Mouse (Mus musculus) c-Kit-positive CD71-negative TER-119-negative erythroid progenitor cells, embryonic 14.5 days (primary cell): ENCODE data around the gene Tmem211.

Source experiments
- DNase-seq: peaks from one replicate; pipeline ENCODE4 v3.0.0-alpha.2; 2013; ENCODE audit warnings: low read depth

Gene Tmem211

DNA sequence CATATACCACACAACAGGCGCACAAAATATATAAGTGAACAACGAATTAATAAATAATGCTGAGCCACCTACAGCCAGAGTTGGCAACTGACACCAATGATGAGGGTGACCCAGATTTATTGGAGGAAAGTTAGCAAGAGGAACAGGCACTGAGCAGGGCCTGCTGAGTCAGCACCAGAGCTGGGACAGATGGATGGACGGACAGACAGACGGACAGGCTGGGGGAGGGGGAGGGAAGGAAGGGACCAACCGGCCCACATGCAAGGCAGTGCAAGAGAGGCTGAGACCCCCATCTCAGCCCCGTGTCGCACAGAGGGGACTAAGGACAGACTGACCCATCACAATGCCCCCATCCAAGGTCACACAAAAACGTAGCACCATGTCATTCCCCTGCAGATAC is 12.7 kb upstream of the Tmem211 start:
- no peak for DNase-seq

- DNase-seq, result no peak
Observed at GRCm38 (mm10) chr5:113214455-113214854, 12.3 kb upstream of the Tmem211 start.

DNA sequence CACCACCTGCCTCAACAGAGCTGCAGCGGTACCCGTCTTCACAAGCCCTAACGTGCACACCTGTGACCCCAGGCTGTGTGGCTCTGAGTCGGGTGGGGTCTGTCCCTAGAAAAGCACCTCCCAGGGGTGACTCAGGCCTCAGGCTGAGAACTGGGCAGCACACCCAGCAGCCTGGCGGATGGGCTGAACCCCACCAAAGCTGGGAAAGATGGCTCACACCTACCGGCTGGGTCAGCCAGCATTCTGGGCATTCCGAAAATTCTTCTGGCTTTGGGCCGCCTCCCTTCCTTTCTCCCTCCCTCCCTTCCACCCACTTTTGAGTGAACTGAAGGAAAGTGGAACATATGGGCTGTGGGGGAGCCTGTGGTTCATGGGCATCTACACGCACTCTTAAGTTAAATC is 11.1 kb upstream of the Tmem211 start:
- no peak for DNase-seq

- no peak for DNase-seq
Observed at GRCm38 (mm10) chr5:113216328-113216960, 10.3 kb upstream of the Tmem211 start.

- no peak for DNase-seq
Observed at GRCm38 (mm10) chr5:113217076-113217475, 9.6 kb upstream of the Tmem211 start.

DNA sequence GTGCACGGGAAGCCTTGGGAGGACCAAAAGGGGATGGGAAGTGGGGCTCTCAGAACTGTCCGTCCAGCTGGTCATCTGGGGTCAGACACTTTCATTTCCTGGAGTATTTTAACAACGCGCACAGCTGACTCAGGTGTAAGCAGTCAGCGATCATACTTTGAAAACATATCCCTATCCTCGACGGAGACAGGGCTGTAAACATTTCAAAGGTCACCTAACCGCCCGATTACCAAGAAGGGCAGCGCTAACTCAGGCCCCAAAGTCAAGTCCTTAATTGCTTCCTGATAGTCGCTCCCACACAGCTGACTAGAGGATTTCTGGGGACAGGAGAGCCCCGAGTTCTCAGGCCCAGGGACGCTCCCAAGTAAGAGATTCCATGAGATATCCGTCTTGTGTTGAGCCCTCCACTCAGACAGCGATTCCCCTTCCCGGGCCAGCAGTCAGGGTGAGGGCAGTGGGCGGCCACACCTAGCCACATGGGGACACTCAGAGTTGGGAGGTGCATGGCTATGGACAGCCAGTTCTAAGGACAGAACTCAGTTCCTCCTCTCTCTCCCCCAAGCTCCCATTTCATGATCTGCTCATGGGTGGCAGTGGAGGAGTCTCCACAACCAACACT is 8.0 kb upstream of the Tmem211 start:
- DNase-seq, result no peak

DNA sequence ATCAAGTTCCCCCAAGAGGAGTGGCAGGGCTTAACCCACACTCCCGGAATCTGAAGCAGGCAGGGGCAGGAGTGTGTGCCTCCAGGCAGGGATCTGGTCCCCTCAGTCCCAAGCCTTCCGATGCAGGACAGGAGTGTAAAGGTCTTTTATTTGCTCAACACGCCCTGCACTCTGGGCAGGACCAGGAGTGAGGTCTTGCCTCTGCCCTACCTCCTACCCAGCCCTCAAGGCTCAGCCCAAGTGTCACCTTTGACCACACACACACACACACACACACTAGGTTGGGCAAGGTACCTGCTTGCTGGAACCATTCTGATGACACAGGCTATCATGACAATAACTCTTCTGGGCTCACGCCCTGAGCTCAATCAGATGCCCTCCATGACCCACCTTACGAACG is 7.3 kb upstream of the Tmem211 start:
- no peak for DNase-seq

GRCm38 (mm10) chr5:113219876-113220275 is 6.8 kb upstream of the Tmem211 start:
- no peak for DNase-seq

- DNase-seq, result no peak
Observed at GRCm38 (mm10) chr5:113220383-113221146, 6.1 kb upstream of the Tmem211 start.

GRCm38 (mm10) chr5:113221147-113221865 is 5.4 kb upstream of the Tmem211 start, which contains the start of gene 2900026A02Rik:
Gene 2900026A02Rik (minus strand): TSS chr5:113221236.
- DNase-seq, result peak; percentile 41

DNA sequence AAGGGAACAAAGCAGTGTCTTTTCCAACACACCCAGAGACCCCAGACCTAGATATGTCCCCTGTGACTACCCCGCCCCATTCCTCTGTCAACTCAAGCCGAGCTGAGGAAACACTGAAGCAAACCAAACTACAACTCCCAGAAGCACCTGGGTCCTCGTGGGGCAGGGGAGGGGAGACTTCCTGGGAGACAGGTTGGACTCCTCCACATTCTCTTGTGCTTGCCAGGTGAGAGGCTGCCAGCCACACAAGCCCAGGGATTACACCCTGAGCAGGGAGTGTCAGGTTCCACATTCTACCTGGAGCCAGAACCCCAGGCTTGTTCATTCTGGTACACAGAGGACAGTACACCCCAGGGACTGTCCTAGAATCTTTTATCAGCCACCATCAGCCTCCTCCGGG is 2.8 kb upstream of the Tmem211 start:
- no peak for DNase-seq

GRCm38 (mm10) chr5:113225271-113225670 is 1.4 kb upstream of the Tmem211 start:
- DNase-seq, result no peak

GRCm38 (mm10) chr5:113225686-113226435 is 848 bp upstream of the Tmem211 start:
- DNase-seq, result no peak

DNA sequence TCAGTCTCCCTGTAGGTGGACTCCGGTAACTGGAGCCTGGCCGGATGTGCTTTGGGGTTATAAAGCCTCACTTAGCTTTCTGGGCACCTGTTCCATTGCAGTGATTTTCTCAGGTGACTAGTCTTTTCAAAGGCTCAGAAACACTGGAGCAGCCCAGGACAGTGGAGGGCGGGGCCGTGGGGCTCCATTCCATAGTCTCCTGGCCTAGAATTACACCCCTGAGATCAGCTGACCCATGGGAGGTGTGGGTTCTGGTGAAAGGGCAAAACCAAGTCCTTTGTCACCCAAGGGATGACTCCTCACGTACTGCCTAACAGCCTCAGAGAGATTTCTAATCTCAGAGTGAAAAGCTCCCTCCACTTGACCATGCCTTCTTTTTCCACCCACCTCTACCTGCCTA is 3.5 kb downstream of the Tmem211 start:
- DNase-seq, result no peak

DNA sequence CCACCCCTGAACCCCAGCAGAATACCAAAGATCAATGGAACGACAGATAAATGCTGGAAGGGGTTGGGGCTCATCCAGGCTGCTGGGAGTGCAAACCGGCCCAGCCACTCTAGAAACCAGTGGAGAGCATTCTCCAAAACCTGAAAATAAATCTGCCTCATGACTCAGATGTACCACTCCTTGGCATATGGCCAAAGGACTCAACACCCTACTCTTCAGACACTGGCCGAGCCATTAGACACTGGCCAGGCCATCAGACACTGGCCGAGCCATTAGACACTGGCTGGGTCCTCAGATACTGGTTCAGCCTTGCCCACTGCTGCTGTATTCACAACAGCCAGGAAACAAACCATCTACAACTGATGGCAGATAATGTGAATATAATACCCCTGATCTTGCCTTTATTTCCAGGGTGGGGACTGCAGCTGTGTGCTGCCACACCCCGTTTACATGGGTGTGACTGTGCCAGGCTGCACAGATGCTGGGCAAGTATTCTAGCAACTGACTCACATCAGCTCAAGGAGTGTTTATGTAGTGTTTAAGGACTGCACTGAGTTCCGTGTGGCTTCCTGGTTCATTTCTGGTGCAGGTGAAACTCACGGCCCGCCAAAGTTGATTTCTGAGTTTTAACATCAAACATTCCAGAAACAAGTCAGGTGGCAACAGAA is 22.7 kb downstream of the Tmem211 start:
- DNase-seq, result no peak

GRCm38 (mm10) chr5:113250806-113251205 is 24.1 kb downstream of the Tmem211 start:
- no peak for DNase-seq

- DNase-seq, result no peak
Observed at GRCm38 (mm10) chr5:113265637-113266036, 38.9 kb downstream of the Tmem211 start.

DNA sequence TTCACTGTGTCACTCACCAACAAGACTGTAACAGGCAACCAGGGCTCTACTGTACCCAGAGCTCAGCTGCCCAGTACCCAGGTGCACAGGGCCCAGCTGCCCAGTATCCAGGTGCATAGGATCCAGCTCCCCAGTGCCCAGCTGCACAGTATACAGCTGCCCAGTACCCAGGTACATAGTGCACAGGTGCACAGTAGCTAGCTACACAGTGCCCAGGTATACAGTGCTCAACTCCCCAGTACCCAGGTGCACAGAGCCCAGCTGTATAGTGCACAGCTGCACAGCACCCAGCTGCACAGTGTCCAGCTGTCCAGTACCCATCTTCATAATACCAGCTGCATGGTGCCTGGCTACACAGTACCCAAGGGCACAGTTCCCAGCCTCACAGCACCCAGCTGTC is 41.5 kb downstream of the Tmem211 start:
- no peak for DNase-seq

- no peak for DNase-seq
Observed at GRCm38 (mm10) chr5:113270043-113270442, 43.3 kb downstream of the Tmem211 start.

GRCm38 (mm10) chr5:113271207-113271811 is 44.6 kb downstream of the Tmem211 start:
- no peak for DNase-seq

GRCm38 (mm10) chr5:113275839-113276238 is 49.1 kb downstream of the Tmem211 start:
- no peak for DNase-seq
